ENCODE assay signal across 8 mouse cellular contexts in genomic region chr5:32745705-32746655, GRCm38 (mm10). TPM values are rescaled to one million over a fixed set of nuclear protein-coding genes. Genes with fewer than 3 reads are reported as not detected.
DNase-seq lines count a peak whose midpoint lies in the region; ATAC-seq and TF ChIP-seq lines count a peak whose summit lies in the region.

No protein-coding gene starts in this region.

- peak overlapping the region; percentile 79 for H3K4me2 ChIP-seq in heart, embryonic 11.5 days
- peak overlapping the region; percentile 57 for H3K4me2 ChIP-seq in kidney, embryonic 16.5 days (replicated peaks; ENCODE audit: low read depth, low read length)
- H3K4me2 ChIP-seq in liver, embryonic 11.5 days = peak overlapping the region; percentile 57

- peak overlapping the region; percentile 68 for H3K4me3 ChIP-seq in embryonic fibroblast, embryonic 13.5 days (ENCODE audit: insufficient read depth, low read length)
- peak overlapping the region; percentile 56 for H3K4me3 ChIP-seq in heart, embryonic 11.5 days (ENCODE audit: low read depth, low read length)
- peak overlapping the region; percentile 57 for H3K4me3 ChIP-seq in kidney, embryonic 16.5 days (ENCODE audit: low read length)
- H3K4me3 ChIP-seq in liver, embryonic 11.5 days (ENCODE audit: low read depth, low read length) = peak overlapping the region; percentile 54

- H3K27ac ChIP-seq in embryonic fibroblast, embryonic 13.5 days (ENCODE audit: insufficient read depth, low read length) = peak overlapping the region; percentile 88
- peak overlapping the region; percentile 88 for H3K27ac ChIP-seq in heart, embryonic 11.5 days (ENCODE audit: low read depth, low read length)
- H3K27ac ChIP-seq in kidney, embryonic 16.5 days (ENCODE audit: low read length) = peak overlapping the region; percentile 95
- peak overlapping the region; percentile 82 for H3K27ac ChIP-seq in liver, embryonic 11.5 days (ENCODE audit: low read depth, low read length)

- no peak for TF ChIP-seq CTCF in embryonic fibroblast, embryonic 13.5 days (IDR thresholded peaks at IDR 0.05; ENCODE audit: borderline replicate concordance, insufficient read depth, low read length)

- peak; percentile 84 for TF ChIP-seq POLR2A in embryonic fibroblast, embryonic 13.5 days (IDR thresholded peaks at IDR 0.05; ENCODE audit: low read depth, low read length)

- WGBS in heart, embryonic 11.5 days (ENCODE audit: insufficient replicate concordance) = 9% methylated on average over 10 of the region's 10 CpGs
- WGBS in kidney, embryonic 16.5 days = under 1% methylated on average over 6 of the region's 10 CpGs
- WGBS in liver, embryonic 11.5 days = 8% methylated on average over 6 of the region's 10 CpGs

- no peaks in the 10 kb centered on the region for H3K9me3 ChIP-seq in heart, embryonic 11.5 days (replicated peaks; ENCODE audit: control insufficient read depth, low read length)
- no peaks in the 10 kb centered on the region for H3K9me3 ChIP-seq in kidney, embryonic 16.5 days (ENCODE audit: low read length)
- no peaks in the 10 kb centered on the region for H3K9me3 ChIP-seq in liver, embryonic 11.5 days (ENCODE audit: control insufficient read depth, low read length)

- 0 out of 2 replicates have a peak, but pooled peaks cover 2% of the 10 kb centered on the region for H3K36me3 ChIP-seq in heart, embryonic 11.5 days (ENCODE audit: control insufficient read depth, insufficient read depth, low read length)
- H3K36me3 ChIP-seq in kidney, embryonic 16.5 days (ENCODE audit: insufficient read depth, low read length) = no peaks in the 10 kb centered on the region
- 0 out of 2 replicates have a peak, but pooled peaks cover 2% of the 10 kb centered on the region for H3K36me3 ChIP-seq in liver, embryonic 11.5 days (ENCODE audit: control insufficient read depth, insufficient read depth, low read length)

- ATAC-seq in heart, embryonic 11.5 days (replicated peaks; ENCODE audit: insufficient number of reproducible peaks, low FRiP score, low TSS enrichment) = peak; percentile 88
- peak; percentile 94 for ATAC-seq in kidney, embryonic 16.5 days (ENCODE audit: low FRiP score, low TSS enrichment)
- peak; percentile 82 for ATAC-seq in liver, embryonic 11.5 days (replicated peaks; ENCODE audit: low FRiP score)

- peak overlapping the region; percentile 76 for H3K9ac ChIP-seq in heart, embryonic 11.5 days (ENCODE audit: low read depth, low read length)
- peak overlapping the region; percentile 68 for H3K9ac ChIP-seq in kidney, embryonic 16.5 days (replicated peaks; ENCODE audit: low read length)
- H3K9ac ChIP-seq in liver, embryonic 11.5 days (ENCODE audit: low read depth, low read length) = peak overlapping the region; percentile 51; the same call in 1 of the 2 replicates

- no peaks in the 10 kb centered on the region for H3K4me1 ChIP-seq in embryonic fibroblast, embryonic 13.5 days (ENCODE audit: control insufficient read depth, insufficient read depth, low read length)
- peaks cover 17% of the 10 kb centered on the region for H3K4me1 ChIP-seq in heart, embryonic 11.5 days (ENCODE audit: control insufficient read depth, insufficient read depth, low read length)
- H3K4me1 ChIP-seq in kidney, embryonic 16.5 days (ENCODE audit: insufficient read depth, low read length) = peaks cover 17% of the 10 kb centered on the region
- peaks cover 21% of the 10 kb centered on the region for H3K4me1 ChIP-seq in liver, embryonic 11.5 days (replicated peaks; ENCODE audit: control insufficient read depth, insufficient read depth, low read length)

- DNase-seq in layer of hippocampus, adult 11-12 months (ENCODE audit: low spot score) = peak; percentile 82
- no peak for DNase-seq in layer of hippocampus, adult 9-10 months (ENCODE audit: low spot score)
- peak; percentile 67 for DNase-seq in liver, embryonic 11.5 days (ENCODE audit: low spot score)
- peak; percentile 81 to 88 for DNase-seq in monocyte, adult 2 months (ENCODE audit: low read depth in 1 of 2, low spot score in 2 of 2)
- DNase-seq in spleen, postnatal 10 days (ENCODE audit: low spot score in 2 of 2) = peak; percentile 37 to 72

- no peaks in the 10 kb centered on the region for H3K27me3 ChIP-seq in heart, embryonic 11.5 days (ENCODE audit: control insufficient read depth, insufficient read depth, low read length)
- no peaks in the 10 kb centered on the region for H3K27me3 ChIP-seq in kidney, embryonic 16.5 days (ENCODE audit: insufficient read depth, low read length)
- no peaks in the 10 kb centered on the region for H3K27me3 ChIP-seq in liver, embryonic 11.5 days (replicated peaks; ENCODE audit: control insufficient read depth, insufficient read depth, low read length)

RNA-seq across cellular contexts. Expression of gene Pisd, which starts 39.5 kb away (rescaled TPM):
- polyA plus RNA-seq in embryonic fibroblast, embryonic 13.5 days (2011; ENCODE audit: insufficient read length, low read depth, missing spikeins) = 39.9 and 41.3 TPM in 2 replicates
- 45.5 and 53.1 TPM in 2 replicates for polyA plus RNA-seq in heart, embryonic 11.5 days (2014; fragmentation: Nextera tagmentation; extraction: Ambion mirVana)
- 89.7 and 95.9 TPM in 2 replicates for polyA plus RNA-seq in kidney, embryonic 16.5 days (2015; fragmentation: Nextera tagmentation; extraction: Ambion mirVana)
- polyA plus RNA-seq in liver, embryonic 11.5 days (2014; fragmentation: Nextera tagmentation; extraction: Ambion mirVana) = 61.0 and 63.8 TPM in 2 replicates
